ENCODE assay signal across 15 mouse cellular contexts in the genomic region with DNA sequence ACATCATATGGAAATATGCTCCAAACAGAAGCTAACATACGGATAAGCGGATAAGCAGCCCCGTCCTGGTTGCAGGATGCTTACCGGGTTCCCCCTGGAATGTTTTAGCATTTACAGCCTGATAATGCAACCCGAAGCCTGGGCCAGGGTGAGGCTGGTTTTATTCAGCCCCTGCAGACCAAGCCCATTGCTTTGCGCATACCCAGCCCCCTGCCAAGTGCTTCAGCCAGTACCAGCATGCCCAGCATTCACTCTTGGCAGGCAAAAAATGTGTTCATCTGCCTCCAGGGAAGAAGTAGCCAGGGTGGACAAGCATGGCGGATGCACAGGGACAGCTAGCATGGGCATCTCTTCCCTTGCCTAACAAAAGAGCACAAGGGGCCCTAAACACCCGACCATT.
DNase-seq lines count a peak whose midpoint lies in the region; ATAC-seq lines count a peak whose summit lies in the region.
"Had no signal": no experiment of that assay in that cellular context is flagged by ENCODE, and none has a peak within 500 bp of the region (broad histone marks: within the 10 kb centered on the region; RNA-seq: fewer than 3 reads in every experiment).

No protein-coding gene starts in this region.

- no peak overlapping the region for H3K9ac ChIP-seq in hindbrain, embryonic 11.5 days (ENCODE audit: low read depth, low read length)
- H3K9ac ChIP-seq in forebrain, embryonic 16.5 days (replicated peaks; ENCODE audit: low read depth, low read length), result no peak overlapping the region
- no peak overlapping the region for H3K9ac ChIP-seq in midbrain, embryonic 14.5 days (replicated peaks; ENCODE audit: low read length)
- H3K9ac ChIP-seq: embryonic facial prominence, embryonic 13.5 days; liver, embryonic 13.5 days had no signal

- H3K27ac ChIP-seq in hindbrain, embryonic 10.5 days, result 0 out of 2 replicates have a peak overlapping the region, but pooled peaks have one; percentile 45
- no peak overlapping the region for H3K27ac ChIP-seq in hindbrain, embryonic 11.5 days (ENCODE audit: low read depth, low read length)
- H3K27ac ChIP-seq in forebrain, embryonic 16.5 days (ENCODE audit: low read length), result peak overlapping the region; percentile 51
- peak overlapping the region; percentile 32; the same call in 1 of the 2 replicates for H3K27ac ChIP-seq in midbrain, embryonic 14.5 days (replicated peaks; ENCODE audit: low read depth, low read length)
- H3K27ac ChIP-seq: embryonic facial prominence, embryonic 13.5 days; heart, adult 2 months; kidney, postnatal 0 days; liver, embryonic 13.5 days had no signal

- no peaks in the 10 kb centered on the region for H3K9me3 ChIP-seq in hindbrain, embryonic 10.5 days
- H3K9me3 ChIP-seq in hindbrain, embryonic 11.5 days (ENCODE audit: control insufficient read depth, low read length), result no peaks in the 10 kb centered on the region
- H3K9me3 ChIP-seq in forebrain, embryonic 16.5 days (ENCODE audit: control insufficient read depth, low read length), result no peaks in the 10 kb centered on the region
- no peaks in the 10 kb centered on the region for H3K9me3 ChIP-seq in midbrain, embryonic 14.5 days (ENCODE audit: control insufficient read depth, low read length)
- H3K9me3 ChIP-seq: embryonic facial prominence, embryonic 13.5 days; liver, embryonic 13.5 days had no signal

- no peak for ATAC-seq in hindbrain, embryonic 11.5 days (ENCODE audit: low FRiP score)
- peak; percentile 69 for ATAC-seq in forebrain, embryonic 16.5 days
- no peak for ATAC-seq in midbrain, embryonic 14.5 days (ENCODE audit: low FRiP score, low TSS enrichment)
- no peak for ATAC-seq in CD4-positive, CD25-positive, alpha-beta regulatory T cell, adult 4 months

- H3K36me3 ChIP-seq in hindbrain, embryonic 10.5 days, result no peaks in the 10 kb centered on the region
- H3K36me3 ChIP-seq in hindbrain, embryonic 11.5 days (ENCODE audit: control insufficient read depth, insufficient read depth, low read length), result no peaks in the 10 kb centered on the region
- H3K36me3 ChIP-seq in forebrain, embryonic 16.5 days (ENCODE audit: control insufficient read depth, insufficient read depth), result no peaks in the 10 kb centered on the region
- no peaks in the 10 kb centered on the region for H3K36me3 ChIP-seq in midbrain, embryonic 14.5 days (ENCODE audit: control insufficient read depth, insufficient read depth, low read length)
- H3K36me3 ChIP-seq: embryonic facial prominence, embryonic 13.5 days; liver, embryonic 13.5 days had no signal

- intact Hi-C loops in heart, postnatal 36 days (cut with DNase I), result no loop called here

- H3K4me2 ChIP-seq in hindbrain, embryonic 11.5 days (replicated peaks; ENCODE audit: low read depth, low read length), result no peak overlapping the region
- no peak overlapping the region for H3K4me2 ChIP-seq in forebrain, embryonic 16.5 days (ENCODE audit: low read length)
- H3K4me2 ChIP-seq in midbrain, embryonic 14.5 days (ENCODE audit: low read length), result no peak overlapping the region
- H3K4me2 ChIP-seq: embryonic facial prominence, embryonic 13.5 days; liver, embryonic 13.5 days had no signal

- WGBS in hindbrain, embryonic 10.5 days, result 63% methylated on average over 8 of the region's 8 CpGs
- 64% methylated on average over 8 of the region's 8 CpGs for WGBS in hindbrain, embryonic 11.5 days
- 44% methylated on average over 8 of the region's 8 CpGs for WGBS in forebrain, embryonic 16.5 days
- WGBS in midbrain, embryonic 14.5 days, result 54% methylated on average over 8 of the region's 8 CpGs

- DNase-seq in hindbrain, embryonic 10.5 days (ENCODE audit: low spot score), result no peak
- DNase-seq in hindbrain, embryonic 11.5 days (ENCODE audit: low spot score), result no peak
- DNase-seq in cerebellum, adult 11 months, result peak; percentile 77
- DNase-seq in midbrain, embryonic 14.5 days, result peak; percentile 33
- DNase-seq in heart, postnatal 36 days, result no peak
- DNase-seq in urinary bladder, adult 2 months (ENCODE audit: low spot score), result no peak
- DNase-seq: heart, adult 2 months; liver, embryonic 13.5 days; lung, postnatal 36 days; retina, postnatal 1 day had no signal

- H3K27me3 ChIP-seq in hindbrain, embryonic 10.5 days (ENCODE audit: insufficient read depth, poor library complexity, severe bottlenecking), result 0 out of 2 replicates have a peak, but pooled peaks cover 4% of the 10 kb centered on the region
- no peaks in the 10 kb centered on the region for H3K27me3 ChIP-seq in hindbrain, embryonic 11.5 days (ENCODE audit: control insufficient read depth, insufficient read depth, low read length)
- no peaks in the 10 kb centered on the region for H3K27me3 ChIP-seq in forebrain, embryonic 16.5 days (replicated peaks; ENCODE audit: control insufficient read depth, insufficient read depth, low read length)
- no peaks in the 10 kb centered on the region for H3K27me3 ChIP-seq in midbrain, embryonic 14.5 days (ENCODE audit: control insufficient read depth, insufficient read depth, low read length)
- H3K27me3 ChIP-seq: embryonic facial prominence, embryonic 13.5 days had no signal

- peaks cover 47% of the 10 kb centered on the region for H3K4me1 ChIP-seq in hindbrain, embryonic 10.5 days (replicated peaks)
- no peaks in the 10 kb centered on the region; the same call in 1 of the 2 replicates for H3K4me1 ChIP-seq in hindbrain, embryonic 11.5 days (replicated peaks; ENCODE audit: control insufficient read depth, insufficient read depth, low read length)
- peaks cover 20% of the 10 kb centered on the region for H3K4me1 ChIP-seq in forebrain, embryonic 16.5 days (replicated peaks; ENCODE audit: control insufficient read depth, insufficient read depth, low read length)
- H3K4me1 ChIP-seq in midbrain, embryonic 14.5 days (ENCODE audit: control insufficient read depth, insufficient read depth, low read length), result peaks cover 15% of the 10 kb centered on the region; the same call in 1 of the 2 replicates

- H3K4me3 ChIP-seq in hindbrain, embryonic 10.5 days, result no peak overlapping the region
- H3K4me3 ChIP-seq in hindbrain, embryonic 11.5 days (ENCODE audit: low read depth, low read length), result no peak overlapping the region
- no peak overlapping the region for H3K4me3 ChIP-seq in forebrain, embryonic 16.5 days (replicated peaks; ENCODE audit: low read length)
- no peak overlapping the region for H3K4me3 ChIP-seq in midbrain, embryonic 14.5 days (replicated peaks; ENCODE audit: low read depth, low read length)
- H3K4me3 ChIP-seq: embryonic facial prominence, embryonic 13.5 days; heart, adult 2 months; liver, embryonic 13.5 days; myocyte had no signal

Comparison
In these comparisons a context has a peak if more than half of its experiments do, and no peak if none do; other contexts are left out.
1. DNase-seq: peak in cerebellum, adult 11 months (single experiment) and midbrain, embryonic 14.5 days (single experiment); none in hindbrain, embryonic 10.5 days (single experiment), hindbrain, embryonic 11.5 days (single experiment), heart, postnatal 36 days (0 of 2) and urinary bladder, adult 2 months (single experiment).